Mouse (Mus musculus) B cell, adult 2 months (primary cell): ENCODE results near the gene Il33.

Experiments used
- DNase-seq, 2 experiments: peaks; one replicate each; pipeline ENCODE4 v3.0.0; 2022

Il33 gene

GRCm38 (mm10) chr19:29924638-29925258 is at the start of gene Il33:
TSS of gene Il33 (plus strand) at chr19:29925114.
- DNase-seq: no peak

- no peak for DNase-seq
These were observed 47.3 kb upstream of the Il33 start for GRCm38 (mm10) chr19:29877422-29878291.

GRCm38 (mm10) chr19:29878896-29879504 is 45.9 kb upstream of the Il33 start:
- no peak for DNase-seq

GRCm38 (mm10) chr19:29880918-29881317 is 44.0 kb upstream of the Il33 start:
- DNase-seq: no peak

- no peak for DNase-seq
These were observed 42.2 kb upstream of the Il33 start for GRCm38 (mm10) chr19:29882696-29883095.

- DNase-seq: no peak
These were observed 39.4 kb upstream of the Il33 start for GRCm38 (mm10) chr19:29885548-29885947.

GRCm38 (mm10) chr19:29887476-29887875 is 37.4 kb upstream of the Il33 start:
- no peak for DNase-seq

GRCm38 (mm10) chr19:29888946-29889345 is 36.0 kb upstream of the Il33 start:
- no peak for DNase-seq

- DNase-seq: no peak
These were observed 32.9 kb upstream of the Il33 start for GRCm38 (mm10) chr19:29891981-29892380.

GRCm38 (mm10) chr19:29892786-29893185 is 32.1 kb upstream of the Il33 start:
- DNase-seq: no peak

- no peak for DNase-seq
These were observed 31.1 kb upstream of the Il33 start for GRCm38 (mm10) chr19:29893718-29894273.

GRCm38 (mm10) chr19:29894381-29894780 is 30.5 kb upstream of the Il33 start:
- DNase-seq: no peak

GRCm38 (mm10) chr19:29895047-29895446 is 29.9 kb upstream of the Il33 start:
- no peak for DNase-seq

GRCm38 (mm10) chr19:29900318-29900717 is 24.6 kb upstream of the Il33 start:
- no peak for DNase-seq

- no peak for DNase-seq
These were observed 22.4 kb upstream of the Il33 start for GRCm38 (mm10) chr19:29902343-29903070.

- no peak for DNase-seq
These were observed 19.0 kb upstream of the Il33 start for GRCm38 (mm10) chr19:29905896-29906295.

GRCm38 (mm10) chr19:29909166-29909565 is 15.7 kb upstream of the Il33 start:
- no peak for DNase-seq

GRCm38 (mm10) chr19:29911919-29912318 is 13.0 kb upstream of the Il33 start:
- no peak for DNase-seq

GRCm38 (mm10) chr19:29917421-29917820 is 7.5 kb upstream of the Il33 start:
- no peak for DNase-seq

- no peak for DNase-seq
These were observed 1.3 kb downstream of the Il33 start for GRCm38 (mm10) chr19:29926101-29926755.

- DNase-seq: no peak
These were observed 5.4 kb downstream of the Il33 start for GRCm38 (mm10) chr19:29930296-29930695.

- no peak for DNase-seq
These were observed 12.5 kb downstream of the Il33 start for GRCm38 (mm10) chr19:29937445-29937844.
